Mouse (Mus musculus) ES-Bruce4 (cell line): ENCODE measurements around the gene Terb1.

Source experiments
- CTCF ChIP-seq: IDR thresholded peaks from one replicate; pipeline ENCODE4 v1.8.1; 2011; ENCODE audit warnings: low read depth, low read length
- POLR2A ChIP-seq: IDR thresholded peaks from one replicate; pipeline ENCODE4 v1.8.1; 2011; ENCODE audit warnings: low read length; ENCODE audit not compliant: insufficient read depth

DNA sequence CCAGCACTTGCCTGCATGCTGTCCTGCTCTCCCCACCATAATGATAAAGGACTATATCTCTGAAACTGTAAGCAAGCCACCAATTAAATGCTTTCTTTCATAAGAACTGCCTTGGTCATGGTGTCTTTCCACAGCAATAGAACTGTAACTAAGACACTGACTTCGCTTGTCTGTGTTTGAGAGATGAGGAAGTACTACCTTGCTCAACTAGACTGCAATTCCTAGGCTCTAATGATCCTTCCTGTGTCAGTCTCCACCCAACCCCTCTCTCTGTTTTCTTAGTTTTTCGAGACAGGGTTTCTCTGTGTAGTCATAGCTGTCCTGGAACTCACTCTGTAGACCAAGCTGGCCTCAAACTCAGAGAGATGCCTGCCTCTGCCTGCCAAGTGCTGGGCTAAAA lies 42.2 kb downstream of the Terb1 start:
- TF ChIP-seq POLR2A (no peak), CTCF (no peak)
